Mouse (Mus musculus) kidney, adult 2 months (tissue): ENCODE measurements around the gene Cntnap2.

Source experiments
- CTCF ChIP-seq: fragments of 200-500 bp; conservative IDR thresholded peaks from 2 replicates; pipeline ENCODE4 v1.5.1; 2011; ENCODE audit warnings: low read depth, mild to moderate bottlenecking, control low read depth, low read length, moderate library complexity, mixed read lengths; ENCODE audit not compliant: insufficient read depth, insufficient read length
- POLR2A ChIP-seq: fragments of 200-500 bp; IDR thresholded peaks from one replicate; pipeline ENCODE4 v1.6.1; 2011; ENCODE audit warnings: low read depth, low read length, control low read depth

DNA sequence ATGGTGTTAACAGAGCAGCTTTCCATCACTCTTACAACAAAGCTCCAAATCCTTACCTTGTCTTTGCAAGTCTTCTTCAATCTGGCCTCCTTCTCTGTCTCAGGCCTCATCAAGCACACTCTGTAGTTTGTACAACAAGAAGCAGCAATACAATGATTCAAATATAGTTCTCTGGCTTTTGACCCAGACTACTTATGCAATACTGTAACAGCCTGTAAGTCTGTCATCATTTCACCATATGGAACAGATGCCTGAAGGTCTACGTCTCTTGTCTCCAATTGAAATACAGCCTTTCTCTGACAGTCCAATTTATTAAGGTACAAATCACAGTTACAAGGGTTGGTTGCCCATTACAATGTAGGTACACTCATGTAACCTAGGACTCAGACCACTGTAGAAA, 1453.7 kb downstream of the Cntnap2 start:
- TF ChIP-seq POLR2A (no peak), CTCF (no peak)
